Mouse (Mus musculus) adrenal gland, postnatal 4 days (tissue): ENCODE measurements around the gene Smim11. TPM values are rescaled to one million over a fixed set of nuclear protein-coding genes. Genes with fewer than 3 reads are reported as not detected.

Source experiments
- DNase-seq, 2 experiments: peaks; one replicate each; pipeline ENCODE4 v3.0.0; 2021 to 2022; ENCODE audit warnings: low spot score in 2 of 2, mixed read lengths in 2 of 2
- total RNA-seq, 2 experiments: library from RNA; stranded (reverse); gene quantifications; 2 replicates each; pipeline ENCODE4 v1.2.3; 2021

Gene Smim11
- total RNA-seq, 2 experiments from 2014 or later: 49.0 to 51.8 TPM

- DNase-seq: no peak
These were observed 59.6 kb downstream of the Smim11 start for GRCm38 (mm10) chr16:92360711-92361110.

Other genes with a start within 250 kb of the Smim11 start
- 10 to 100 TPM; 64.2 to 66.1 TPM for gene Mrps6, start 243.0 kb upstream of the Smim11 start, total RNA-seq
- gene Gm49711, start 243.0 kb upstream of the Smim11 start, total RNA-seq: under 1 TPM in 1 of 2 experiments, not detected in 1; 0.37 TPM
- gene Slc5a3, start 243.0 kb upstream of the Smim11 start, total RNA-seq: 10 to 100 TPM; 15.7 to 20.8 TPM
- gene Kcne2, start 8.9 kb upstream of the Smim11 start, total RNA-seq: not detected
- under 1 TPM in 1 of 2 experiments, not detected in 1; 0.25 TPM for gene Fam243, start 20.2 kb downstream of the Smim11 start, total RNA-seq
- under 1 TPM in 1 of 2 experiments, not detected in 1; 0.34 TPM for gene Kcne1, start 58.2 kb downstream of the Smim11 start, total RNA-seq
- gene Rcan1, start 169.6 kb downstream of the Smim11 start, total RNA-seq: 10 to 100 TPM; 19.1 to 19.2 TPM
- gene Clic6, start 184.4 kb downstream of the Smim11 start, total RNA-seq: 1 to 10 TPM in 1 of 2 experiments, under 1 TPM in 1; 0.17 to 1.7 TPM